Mouse (Mus musculus) skeletal muscle tissue, postnatal 0 days (tissue): ENCODE results near the gene Gpsm1. TPM values are rescaled to one million over a fixed set of nuclear protein-coding genes. Genes with fewer than 3 reads are reported as not detected.

Experiments
- polyA plus RNA-seq: library from polyadenylated mRNA; unstranded; fragments of >200 nt; fragmentation: Nextera tagmentation; extraction: Ambion mirVana; gene quantifications from 2 replicates; pipeline ENCODE4 v1.2.1, GENCODE M21; 2015

Gpsm1 gene
- 17.2 and 18.8 TPM in 2 replicates for polyA plus RNA-seq

GRCm38 (mm10) chr2:26315072-26315924 is at the start of gene Gpsm1:
Gene Gpsm1, plus strand, starts transcription at chr2:26315515.

DNA sequence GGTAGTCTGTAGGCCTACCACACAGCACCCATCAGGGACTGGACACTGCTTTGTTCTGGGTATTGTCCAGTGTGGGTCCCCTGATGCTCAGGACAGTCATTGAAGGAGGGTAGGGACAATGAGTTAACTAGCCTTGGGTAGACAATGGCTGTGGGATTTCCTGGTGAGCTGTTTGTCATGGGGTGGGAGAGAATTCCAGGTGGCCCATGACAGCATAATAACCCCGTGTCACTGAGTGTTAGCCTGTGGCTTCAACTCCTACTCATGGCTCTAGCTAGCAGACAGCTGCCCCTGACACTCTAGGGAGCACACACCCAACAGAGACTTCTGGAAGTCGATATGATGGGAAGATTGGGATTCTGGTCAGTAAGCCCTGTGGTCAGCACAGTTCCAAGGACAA is 20.9 kb upstream of the Gpsm1 start, which contains the start of gene Ccdc187:
Gene Ccdc187 (minus strand): TSS at position 101 of the 400 bp plus-strand sequence.

GRCm38 (mm10) chr2:26351358-26352290 is 36.3 kb downstream of the Gpsm1 start, which contains the start of gene Dnlz:
Gene Dnlz, minus strand, starts transcription at chr2:26352110.

DNA sequence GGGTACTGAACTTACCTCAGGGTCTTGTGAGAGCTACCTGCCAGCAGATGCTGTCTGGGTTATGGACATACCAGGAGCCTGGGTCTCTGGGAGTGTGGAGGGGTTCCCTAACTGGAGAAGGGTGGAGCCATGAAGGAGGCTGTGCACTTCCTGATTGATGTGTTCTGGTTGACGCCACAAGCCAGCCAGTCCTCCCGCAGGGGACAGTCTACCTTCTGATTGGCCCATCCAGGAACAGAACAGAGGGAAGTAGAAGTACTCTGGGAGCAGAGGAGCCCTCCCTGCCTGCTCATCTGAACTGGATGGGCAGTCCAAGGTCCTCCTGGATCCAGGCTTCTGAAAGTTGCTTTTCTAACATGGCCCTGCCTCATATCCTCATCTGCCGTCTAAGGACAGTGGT is 45.5 kb downstream of the Gpsm1 start, which contains the start of gene Card9:
Gene Card9 (minus strand): TSS at position 147 of the 400 bp plus-strand sequence.

GRCm38 (mm10) chr2:26380131-26380771 is 64.9 kb downstream of the Gpsm1 start, which contains the start of gene Snapc4:
Gene Snapc4, minus strand, starts transcription at chr2:26380653.

DNA sequence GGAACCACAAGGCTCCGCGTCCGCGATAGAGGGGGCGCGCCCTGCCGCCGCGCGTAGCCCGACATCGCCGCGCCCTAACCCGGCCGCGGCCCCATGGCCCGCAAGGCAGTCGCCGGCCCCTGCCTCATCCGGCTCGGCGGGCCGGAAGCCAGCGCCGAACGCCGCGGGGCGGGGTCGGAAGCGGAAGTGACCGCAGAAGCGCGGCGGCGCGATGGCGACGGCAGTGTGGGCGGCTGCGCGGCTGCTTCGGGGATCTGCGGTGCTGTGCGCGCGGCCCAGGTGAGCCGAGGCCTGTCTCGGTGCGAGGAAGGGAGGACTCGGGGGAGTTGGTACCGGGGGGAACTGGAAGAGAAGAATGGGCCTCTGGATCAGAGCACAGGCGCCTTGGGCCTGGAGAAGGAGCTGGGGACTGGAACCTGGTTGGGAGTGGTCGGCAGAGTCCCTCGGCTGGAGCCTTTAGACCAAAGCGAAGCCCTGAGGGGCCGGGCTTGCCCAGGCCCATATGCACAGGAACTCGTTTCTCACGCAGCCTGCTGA is 73.9 kb downstream of the Gpsm1 start, which contains the start of the genes Entr1 and Pmpca:
Gene Entr1 (minus strand): TSS at position 163 of the 537 bp plus-strand sequence.
Gene Pmpca (plus strand): TSS at position 186 of the 537 bp plus-strand sequence.

Other genes with a start within 250 kb of the Gpsm1 start
- 3.4 and 6.3 TPM in 2 replicates for gene Nacc2, start 192.3 kb upstream of the Gpsm1 start, polyA plus RNA-seq
- gene Lhx3, start 107.2 kb upstream of the Gpsm1 start, polyA plus RNA-seq = not detected in 2 replicates
- gene Qsox2, start 78.0 kb upstream of the Gpsm1 start, polyA plus RNA-seq = 7.3 and 8.4 TPM in 2 replicates
- not detected in 2 replicates for gene Ccdc187, start 21.0 kb upstream of the Gpsm1 start, polyA plus RNA-seq
- 19.7 and 21.2 TPM in 2 replicates for gene Dnlz, start 36.6 kb downstream of the Gpsm1 start, polyA plus RNA-seq
- 0.59 and 0.94 TPM in 2 replicates for gene Card9, start 45.4 kb downstream of the Gpsm1 start, polyA plus RNA-seq
- gene Snapc4, start 65.1 kb downstream of the Gpsm1 start, polyA plus RNA-seq = 7.9 and 11.8 TPM in 2 replicates
- 36.1 and 43.0 TPM in 2 replicates for gene Entr1, start 73.8 kb downstream of the Gpsm1 start, polyA plus RNA-seq
- 92.2 and 94.2 TPM in 2 replicates for gene Pmpca, start 73.8 kb downstream of the Gpsm1 start, polyA plus RNA-seq
- 8.2 and 8.8 TPM in 2 replicates for gene Inpp5e, start 93.7 kb downstream of the Gpsm1 start, polyA plus RNA-seq
- gene Sec16a, start 129.7 kb downstream of the Gpsm1 start, polyA plus RNA-seq = 7.7 and 8.2 TPM in 2 replicates
- 7.0 and 7.3 TPM in 2 replicates for gene Notch1, start 201.1 kb downstream of the Gpsm1 start, polyA plus RNA-seq